Mouse (Mus musculus): ENCODE measurements at regions not wholly inside any gene's neighbourhood (a gene's known extent, or its start where the extent isn't known, plus 50 kb on each side); places are given as distances from the start of the nearest gene placed in this dataset.
A peak's percentile ranks its signal among the peaks of the same experiment; 100 is the strongest.

DNA sequence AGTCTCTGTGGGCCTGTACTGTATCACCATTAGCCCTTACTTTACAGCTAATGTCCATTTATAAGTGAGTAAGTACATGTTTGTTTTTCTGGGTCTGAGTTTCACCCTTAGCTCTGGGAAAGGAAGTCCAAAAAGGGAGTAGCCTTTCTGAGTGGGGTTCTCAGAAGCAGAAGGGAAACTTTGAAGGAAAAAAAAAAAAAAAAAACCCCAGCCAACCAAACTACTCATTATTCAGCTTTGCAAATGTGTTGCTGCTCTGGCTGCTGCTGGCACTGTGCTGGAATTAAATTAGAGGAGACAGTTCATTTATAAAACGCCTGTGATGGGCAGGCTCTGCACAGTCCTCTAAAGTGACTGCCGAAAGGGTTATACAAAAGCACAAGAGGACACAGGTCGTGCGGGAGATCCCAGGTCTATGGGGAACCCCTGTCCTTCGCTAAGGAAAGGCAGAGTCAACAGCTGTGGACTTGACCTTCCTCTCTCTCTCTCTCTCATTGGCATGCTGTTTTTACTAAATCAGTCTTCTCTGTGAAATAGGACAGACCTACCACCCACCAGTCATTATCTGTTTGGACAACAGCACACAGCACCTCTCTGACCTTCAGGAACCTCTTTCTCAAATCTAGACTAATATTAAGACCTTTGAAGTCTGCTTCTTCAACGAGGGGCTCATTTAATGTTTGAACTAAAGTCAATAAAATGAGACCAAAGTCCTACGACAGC is 165.4 kb downstream of the Cd47 start:
- DNase-seq (ENCODE audit: low spot score): no peak

DNA sequence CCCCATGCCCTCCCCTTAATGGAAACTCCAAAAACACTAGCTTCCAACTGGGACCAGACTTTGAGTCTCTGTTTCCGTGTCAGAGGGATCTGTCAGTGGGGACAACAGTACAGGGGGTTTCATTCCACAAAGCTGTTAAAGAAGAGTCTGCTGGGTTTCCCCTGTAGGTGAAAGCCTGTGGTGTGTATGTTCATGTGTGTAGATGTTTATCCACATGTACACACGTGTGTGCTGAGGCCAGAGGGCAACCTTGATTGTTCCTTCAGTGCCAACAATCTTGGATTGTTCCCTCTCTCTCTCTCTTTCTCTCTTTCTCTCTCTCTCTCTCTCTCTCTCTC is 165.9 kb downstream of the Cd47 start:
- no peak for DNase-seq (ENCODE audit: low spot score)

DNA sequence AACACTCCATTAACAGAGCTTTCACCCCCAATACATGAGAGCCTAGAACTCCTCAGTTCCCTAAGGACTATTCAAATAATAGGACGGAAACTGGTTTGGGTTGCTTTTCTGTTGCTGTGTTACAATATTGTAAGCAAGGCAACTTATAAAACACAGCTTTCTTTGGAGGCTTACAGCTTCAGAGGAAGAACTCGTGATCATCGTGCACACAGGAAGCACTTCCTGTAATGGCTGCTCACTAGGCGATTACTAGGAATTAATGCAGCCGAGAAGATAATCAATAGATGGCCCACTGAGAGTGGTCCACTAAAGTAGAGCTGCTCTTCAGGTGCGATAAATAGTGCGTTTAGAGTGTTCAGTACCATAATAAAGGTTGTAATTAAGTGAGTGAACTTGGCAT is 166.8 kb downstream of the Cd47 start:
- DNase-seq (ENCODE audit: low spot score): no peak

DNA sequence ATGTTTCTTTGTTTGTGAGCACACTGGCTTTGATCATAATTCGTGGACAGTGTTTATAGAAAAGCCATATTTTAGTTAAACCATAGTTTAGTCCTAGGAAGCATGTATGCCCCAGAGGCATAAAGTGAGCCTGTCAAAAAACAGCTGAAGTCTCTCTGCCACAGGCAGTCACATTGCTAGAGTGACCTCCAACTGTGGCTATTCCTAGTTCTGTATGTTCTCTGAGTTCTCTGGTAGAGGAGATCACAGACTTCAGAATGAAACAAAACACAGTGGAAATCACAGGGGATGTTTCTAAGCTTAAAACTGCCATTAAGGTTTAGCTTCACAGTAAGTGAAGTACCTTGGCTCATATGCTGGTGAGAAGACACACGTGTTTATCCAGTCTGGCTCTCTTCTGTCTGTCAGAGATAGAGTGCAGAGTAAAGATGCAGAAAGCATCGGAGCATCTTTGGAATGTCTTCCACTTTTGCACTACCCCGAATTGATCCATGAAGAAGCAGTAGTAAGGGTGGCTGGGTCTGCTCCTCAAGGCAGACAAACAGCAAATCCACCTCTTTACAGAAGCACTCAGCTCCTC is 168.0 kb downstream of the Cd47 start:
- DNase-seq (ENCODE audit: low spot score): no peak

DNA sequence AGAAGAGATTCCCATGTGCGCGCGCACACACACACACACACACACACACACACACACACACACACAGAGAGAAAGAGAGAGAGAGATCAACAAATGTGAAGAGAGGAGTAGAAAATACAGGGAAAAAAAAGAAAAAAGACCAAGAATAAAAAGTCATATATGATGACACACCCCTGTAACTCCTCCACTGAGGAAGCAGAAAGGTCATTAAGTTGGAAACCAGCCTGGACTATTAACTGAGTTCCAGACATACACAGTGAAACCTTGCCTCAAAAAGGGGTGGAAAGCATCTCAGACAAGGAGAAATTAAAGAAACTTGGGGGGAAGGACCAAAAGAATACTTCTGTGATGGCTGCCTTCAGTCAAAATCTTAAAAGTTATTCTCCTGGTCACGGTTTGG is 168.7 kb downstream of the Cd47 start:
- DNase-seq (ENCODE audit: low spot score): no peak

DNA sequence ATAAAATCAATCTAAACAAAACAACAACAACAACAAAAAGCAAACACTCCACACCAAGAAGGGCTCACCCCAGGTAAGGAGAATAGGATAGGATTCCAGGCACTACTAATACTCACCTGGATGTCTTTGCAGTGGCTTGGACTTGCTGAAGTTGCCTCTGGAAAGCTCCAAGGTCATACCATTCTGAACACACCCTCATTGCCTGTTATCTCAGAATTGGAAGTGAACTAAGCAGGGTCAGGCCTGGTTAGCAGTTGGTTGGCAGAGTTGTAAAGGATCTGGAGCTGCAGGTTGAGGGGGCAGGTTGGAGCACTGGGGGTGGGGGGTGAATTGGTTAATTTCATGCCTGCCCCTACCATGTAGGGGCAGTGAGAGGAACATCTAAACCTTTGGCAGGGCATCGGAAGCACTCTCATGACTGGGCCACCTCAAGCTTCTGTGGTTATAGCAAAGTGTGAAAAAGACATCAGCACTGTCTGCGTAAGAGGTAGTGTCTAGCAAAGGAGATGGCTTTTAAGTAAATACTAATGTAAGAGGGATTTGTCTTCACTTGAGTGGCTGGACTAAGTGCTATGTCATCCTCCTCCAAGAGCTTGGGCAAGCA is 169.5 kb downstream of the Cd47 start:
- DNase-seq (ENCODE audit: low spot score): no peak

DNA sequence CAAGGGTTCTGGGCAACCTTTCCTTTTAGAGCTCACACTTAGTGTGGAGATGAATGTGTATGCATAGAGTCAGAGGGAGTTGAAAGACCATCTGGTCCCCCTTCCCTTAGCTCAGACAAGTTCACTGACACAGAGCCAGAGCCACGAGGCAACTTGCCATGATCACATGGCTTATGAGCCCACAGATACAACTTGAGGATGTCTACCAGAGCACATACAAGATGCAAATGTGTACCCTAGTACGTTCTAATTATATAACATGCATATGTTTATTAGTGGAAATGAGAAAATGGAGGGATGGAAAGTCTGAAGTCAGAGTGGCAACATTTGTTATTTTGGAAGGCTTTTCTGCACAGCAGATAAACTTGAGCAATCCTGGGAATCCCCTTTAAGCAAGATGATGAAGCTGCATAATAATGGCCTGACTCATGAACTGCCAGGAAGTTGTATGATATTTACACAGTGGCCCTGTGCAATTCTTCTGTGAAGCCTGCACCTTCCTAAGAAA is 170.0 kb downstream of the Cd47 start:
- DNase-seq (ENCODE audit: low spot score): peak; percentile 9

DNA sequence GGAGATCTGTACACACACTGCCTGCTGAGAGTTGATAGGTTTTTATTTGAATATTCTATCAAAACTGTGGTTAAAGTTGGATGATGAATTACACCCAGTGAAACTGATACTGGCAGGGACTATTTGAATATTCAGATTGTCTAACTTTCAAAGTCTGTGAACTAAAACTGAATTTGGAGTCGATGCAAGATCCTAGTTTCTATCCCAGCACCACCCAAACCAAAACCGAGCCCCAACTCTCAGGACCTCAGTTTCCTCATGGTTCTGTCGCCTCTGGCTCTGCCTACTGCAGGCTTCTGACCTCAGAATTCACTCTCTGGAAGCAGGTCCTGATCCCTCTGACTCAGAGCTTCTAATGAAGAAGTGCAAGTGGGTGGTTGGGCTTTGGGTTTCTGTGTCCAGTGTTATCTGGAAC is 170.8 kb downstream of the Cd47 start:
- DNase-seq (ENCODE audit: low spot score): no peak

DNA sequence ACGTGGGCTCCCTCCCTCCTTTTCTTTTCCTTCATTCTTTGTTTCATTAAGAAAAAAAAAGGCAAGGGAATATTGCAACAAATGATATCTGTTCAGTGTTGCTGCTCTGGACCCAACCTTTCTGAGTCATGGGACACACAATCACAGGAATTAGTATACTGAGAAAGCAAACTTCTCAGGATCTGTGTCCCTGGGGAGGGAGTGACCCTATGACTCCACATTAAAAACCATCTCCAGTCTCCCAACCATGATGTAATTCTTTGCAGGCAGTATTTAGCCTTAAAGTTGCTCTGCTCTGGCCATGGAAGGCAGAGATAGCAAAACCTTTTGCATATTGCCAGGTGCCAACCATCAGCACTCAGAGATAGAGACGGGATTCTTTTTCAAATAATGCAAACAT is 176.9 kb downstream of the Cd47 start:
- DNase-seq (ENCODE audit: low spot score): no peak

DNA sequence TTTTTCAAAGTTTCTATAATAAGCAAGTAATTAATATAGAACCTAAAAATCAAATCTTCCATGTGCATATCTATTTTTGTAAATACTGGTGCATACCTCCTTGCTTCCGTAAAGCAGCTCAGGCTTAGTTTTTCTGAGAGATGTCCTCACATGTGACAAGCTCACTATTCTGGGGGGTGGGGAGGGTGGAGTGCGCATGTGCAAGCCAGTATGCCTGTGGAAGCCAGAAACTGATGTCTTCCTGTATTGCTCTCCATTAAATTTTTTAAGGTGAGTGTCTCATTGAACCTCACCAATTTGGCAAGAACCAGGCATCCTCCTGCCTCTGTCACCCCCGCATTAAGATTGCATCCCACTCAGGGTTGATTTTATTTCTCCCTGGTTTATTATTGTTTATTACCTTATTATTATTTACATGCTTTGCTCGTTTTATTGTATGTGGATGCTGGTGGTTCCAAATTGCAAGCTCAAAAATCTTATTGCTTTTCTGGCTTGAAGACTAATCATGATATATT is 179.2 kb downstream of the Cd47 start:
- DNase-seq (ENCODE audit: low spot score): no peak

DNA sequence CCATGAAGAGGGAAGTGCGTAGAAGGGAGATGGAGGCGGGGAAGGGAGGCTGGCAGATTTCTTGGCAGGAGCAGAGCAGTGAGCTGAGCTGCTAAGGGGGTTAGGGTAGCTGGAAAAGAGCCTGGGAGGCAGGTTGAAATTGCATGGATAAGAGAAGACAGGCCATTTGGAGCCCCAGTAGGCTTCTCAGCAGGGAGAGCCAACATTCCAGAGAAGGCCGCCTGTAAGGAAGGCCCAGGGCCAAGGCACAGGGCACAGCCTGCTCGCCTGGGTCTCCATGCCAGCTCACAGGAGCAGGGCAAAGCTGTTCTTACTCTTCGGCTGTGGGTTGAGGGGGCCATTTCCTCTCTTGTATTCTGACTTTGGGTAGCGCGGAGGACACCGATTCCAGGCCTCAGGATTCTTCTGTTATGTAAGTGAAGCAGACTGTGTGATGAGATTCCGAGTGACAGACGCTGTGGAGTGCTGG is 179.9 kb downstream of the Cd47 start:
- no peak for DNase-seq (ENCODE audit: low spot score)

DNA sequence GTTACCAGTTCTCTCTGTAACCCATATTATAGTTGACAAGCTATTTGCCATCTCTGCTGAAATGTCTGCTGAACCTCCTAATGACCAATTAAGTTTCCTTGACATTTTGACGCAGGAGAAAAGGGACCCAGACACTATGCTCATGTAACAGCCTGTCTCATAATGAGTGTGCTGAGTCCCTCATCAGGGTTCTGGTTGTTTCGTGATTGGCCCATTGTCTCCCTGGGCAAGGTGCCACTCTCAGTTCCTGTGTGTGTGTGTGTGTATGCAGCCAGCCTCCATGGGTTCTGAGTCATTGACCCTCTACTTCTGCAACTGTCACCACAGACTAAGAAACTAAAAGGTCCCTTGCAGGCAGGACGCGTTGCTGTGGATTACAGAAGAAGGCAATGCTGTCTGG is 181.8 kb downstream of the Cd47 start:
- DNase-seq (ENCODE audit: low spot score): no peak

DNA sequence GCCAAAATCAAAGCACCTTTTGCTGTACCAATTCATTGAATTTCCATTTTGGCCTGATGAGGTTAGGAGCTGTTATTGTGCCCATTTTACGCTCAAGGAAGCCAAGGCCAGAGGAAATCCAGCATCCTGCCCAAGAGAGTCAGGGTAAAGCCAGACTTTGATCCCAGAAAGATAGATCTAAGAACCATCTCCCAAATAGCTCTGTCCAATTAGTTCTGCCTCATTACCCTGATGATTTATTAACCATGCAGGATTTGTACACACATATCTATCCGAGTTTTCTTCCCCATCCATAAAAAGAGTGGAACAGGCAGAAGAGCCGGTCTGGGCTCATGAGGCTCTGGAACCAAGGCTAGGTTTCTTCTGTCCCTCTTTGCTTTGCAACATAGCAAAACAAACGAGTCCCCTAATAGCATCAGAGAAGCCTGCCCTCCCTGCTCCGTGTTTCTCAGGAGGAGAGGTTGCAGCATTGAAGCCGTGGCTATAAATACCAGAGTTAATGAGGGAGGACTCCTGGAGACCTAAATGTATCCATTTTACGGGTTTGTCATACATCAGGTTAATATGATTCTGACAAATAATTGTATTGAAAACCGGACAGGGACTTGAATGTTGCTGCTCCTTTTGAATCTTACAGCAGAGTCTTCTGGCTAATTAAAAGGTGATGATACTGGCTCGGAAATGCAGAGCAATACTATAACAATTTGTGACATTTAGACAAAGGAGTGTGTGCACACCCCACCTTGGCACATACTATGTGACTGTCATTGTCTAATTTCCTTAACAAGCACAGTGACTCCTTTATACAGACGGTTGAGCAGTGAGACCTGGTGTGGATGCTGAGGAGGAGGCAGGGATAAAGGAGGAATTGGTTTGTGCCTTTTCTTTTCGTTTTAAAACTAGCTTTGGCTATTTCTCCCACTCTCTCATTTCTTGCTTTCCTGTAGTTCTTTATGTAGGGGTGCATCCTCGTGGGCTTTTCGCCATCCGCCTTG is 185.0 kb downstream of the Cd47 start:
- no peak for DNase-seq (ENCODE audit: low spot score)

DNA sequence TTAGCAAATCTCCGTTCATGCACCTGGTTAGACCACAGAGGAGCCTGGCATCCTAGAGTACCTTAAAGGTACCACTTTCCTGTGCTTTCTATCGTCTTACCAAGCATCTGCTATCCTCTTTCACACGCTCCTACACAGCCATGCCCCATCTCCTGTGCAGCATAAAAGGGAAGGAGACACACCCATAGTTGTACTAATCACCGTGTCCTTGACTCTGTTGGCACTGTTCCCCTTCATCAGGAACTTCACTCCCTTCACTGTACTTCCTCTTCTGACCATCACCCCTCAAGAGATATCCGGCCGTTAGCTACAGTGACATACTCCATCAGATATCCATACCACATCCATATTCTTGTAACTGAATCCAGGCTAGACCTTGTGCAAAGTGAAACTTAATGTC is 186.6 kb downstream of the Cd47 start:
- DNase-seq (ENCODE audit: low spot score): no peak

DNA sequence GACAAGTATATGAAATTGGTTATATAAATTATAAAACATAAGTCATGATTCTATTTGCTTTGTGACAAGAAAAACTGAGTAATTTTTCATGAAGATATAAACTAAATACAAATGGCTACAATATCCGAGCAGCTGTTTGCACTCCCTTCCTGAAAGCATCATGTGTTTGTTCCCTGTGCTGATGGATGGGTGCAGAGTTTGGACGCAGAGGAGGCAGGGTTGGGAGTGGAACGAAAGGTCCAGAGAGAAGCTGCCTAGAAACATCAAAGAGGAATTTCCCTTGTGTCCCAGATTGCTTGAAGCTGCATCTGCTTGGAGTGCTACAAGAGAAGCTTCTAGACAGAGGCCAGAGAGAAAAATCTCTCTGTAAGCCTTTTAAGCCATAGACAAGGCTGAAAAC is 195.5 kb downstream of the Cd47 start:
- DNase-seq (ENCODE audit: low spot score): no peak

DNA sequence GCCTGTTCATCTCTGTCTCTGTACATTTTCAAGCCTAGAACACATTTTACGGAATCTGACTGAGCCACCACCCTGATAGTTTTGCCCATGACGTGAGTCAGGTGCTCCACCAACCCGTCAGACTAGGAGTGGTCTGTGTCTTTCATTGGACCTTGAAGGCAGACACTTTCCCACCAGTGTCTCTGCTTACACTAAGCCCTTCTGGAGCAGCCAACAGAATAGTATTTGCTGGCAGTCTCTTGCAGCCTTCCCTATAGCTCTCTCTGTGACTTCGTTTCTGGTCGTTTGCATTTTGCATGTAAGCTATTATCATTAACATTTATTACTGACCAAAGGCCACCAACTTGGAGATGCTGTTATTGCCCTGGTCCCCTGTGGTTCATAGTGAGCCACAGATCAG is 196.3 kb downstream of the Cd47 start:
- no peak for DNase-seq (ENCODE audit: low spot score)

DNA sequence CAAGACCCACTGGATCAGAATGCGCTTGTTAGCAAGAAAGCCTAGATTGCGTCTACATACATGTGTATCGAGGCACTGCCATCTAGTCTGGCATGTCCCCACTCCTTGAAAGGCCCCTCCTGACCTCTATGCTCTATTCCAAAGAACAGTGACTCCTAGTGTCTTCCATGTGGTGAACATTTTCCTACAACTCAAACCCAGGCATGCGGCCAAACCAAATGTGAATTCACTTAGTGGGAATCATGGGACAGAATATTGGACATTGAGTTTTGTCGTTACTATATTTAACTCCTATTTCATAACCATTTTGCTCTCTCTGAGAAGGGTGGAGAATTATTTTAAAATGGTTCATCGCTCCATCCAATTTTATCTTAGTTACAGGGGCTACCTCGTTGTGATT is 196.7 kb downstream of the Cd47 start:
- DNase-seq (ENCODE audit: low spot score): peak; percentile 30

DNA sequence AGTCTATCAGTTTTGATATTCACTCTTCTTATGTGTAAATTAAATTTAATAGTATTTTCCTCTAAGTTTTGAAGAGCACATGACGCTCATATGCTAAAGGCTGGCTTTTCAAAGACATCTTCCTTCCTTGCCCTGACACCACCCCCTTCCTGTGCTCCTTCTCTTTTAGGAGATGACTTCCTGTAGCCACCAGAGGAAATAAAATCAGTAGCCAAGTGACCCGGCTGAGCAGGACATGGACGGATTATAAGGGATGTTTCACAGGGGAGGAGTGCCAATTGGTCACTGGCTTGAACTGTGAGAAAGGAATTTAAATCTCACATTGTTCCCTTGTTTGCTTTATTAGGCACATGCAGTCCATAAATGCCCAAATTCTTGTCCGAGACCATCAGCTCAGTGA is 200.5 kb downstream of the Cd47 start:
- DNase-seq (ENCODE audit: low spot score): no peak

DNA sequence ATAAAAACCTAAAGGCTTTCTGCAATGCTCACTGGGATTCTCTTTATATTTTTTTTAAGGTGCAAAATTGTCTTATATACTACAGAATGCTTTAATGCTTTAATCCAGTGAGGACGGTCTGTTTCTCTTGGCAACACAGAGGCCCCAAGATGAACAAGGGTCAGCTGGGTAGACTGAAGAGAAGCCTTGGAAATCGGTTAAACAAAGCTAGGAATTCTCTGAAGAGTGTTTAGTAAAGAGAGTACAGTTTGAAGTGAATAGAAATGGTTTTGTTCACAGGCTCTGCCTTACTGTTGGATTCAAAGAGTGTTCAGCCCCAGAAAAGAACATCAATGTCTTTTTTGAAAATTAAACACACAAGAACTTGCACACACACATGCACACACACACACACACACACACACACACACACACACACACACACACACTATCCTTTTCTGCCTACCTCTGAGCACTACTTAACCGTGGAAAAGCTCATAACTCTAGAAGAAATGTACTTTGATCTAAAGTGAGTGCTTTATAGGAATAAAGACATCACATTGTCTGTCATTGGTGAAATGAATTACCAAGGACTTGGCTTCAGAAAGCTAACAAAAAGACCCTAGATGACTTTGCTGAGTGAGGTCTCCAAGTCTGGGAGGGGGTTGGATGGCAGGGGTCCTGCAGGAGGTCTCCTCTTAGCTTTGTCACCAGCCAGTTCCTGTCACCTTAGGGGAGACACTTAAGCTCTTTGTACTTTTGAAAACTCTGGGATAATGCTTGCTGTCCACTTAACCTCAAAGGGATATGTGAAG is 201.5 kb downstream of the Cd47 start:
- no peak for DNase-seq (ENCODE audit: low spot score)

DNA sequence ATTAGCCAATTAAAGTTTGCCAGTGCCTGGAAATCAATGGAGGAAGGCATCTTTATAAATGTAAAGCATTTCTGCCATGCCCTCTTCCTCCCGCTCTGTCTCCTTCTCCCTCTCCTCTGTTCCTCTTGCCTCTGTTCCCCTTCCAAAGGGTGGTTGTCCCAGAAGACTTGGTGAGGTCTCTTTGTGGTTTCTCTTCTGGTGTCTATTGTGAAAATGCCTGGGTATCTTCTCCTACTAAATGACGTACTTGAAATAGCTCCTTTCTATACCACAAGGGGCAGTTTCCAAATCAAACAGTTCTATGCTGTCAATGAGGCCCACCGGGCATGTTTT is 202.1 kb downstream of the Cd47 start:
- no peak for DNase-seq (ENCODE audit: low spot score)

DNA sequence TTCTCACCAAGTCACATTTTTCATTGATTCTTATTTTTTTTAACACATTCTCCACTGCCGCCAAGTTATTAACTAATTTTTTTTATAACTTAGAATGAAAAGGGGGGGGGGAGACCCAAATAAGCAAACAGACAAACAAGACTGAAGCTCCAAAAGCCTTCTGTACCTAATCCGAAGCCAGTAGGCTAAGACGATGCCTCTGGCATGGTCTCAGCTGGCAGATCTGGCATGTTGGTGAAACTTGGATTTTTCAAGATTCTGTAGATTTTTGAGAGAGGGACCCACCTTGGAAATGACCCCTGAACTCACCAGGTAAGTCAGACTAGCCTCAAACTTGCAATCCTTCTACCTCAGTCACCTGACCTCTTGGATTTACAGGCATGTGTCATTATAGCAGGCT is 208.7 kb downstream of the Cd47 start:
- DNase-seq (ENCODE audit: low spot score): no peak
